8 mouse cellular contexts compared by ENCODE assay signal in genomic region chr6:144814931-144815364, GRCm38 (mm10). TPM values are rescaled to one million over a fixed set of nuclear protein-coding genes. Genes with fewer than 3 reads are reported as not detected.
A peak's percentile ranks its signal among the peaks of the same experiment; 100 is the strongest.
DNase-seq lines count a peak whose midpoint lies in the region; ATAC-seq lines count a peak whose summit lies in the region.

No protein-coding gene starts in this region.

- 15% methylated on average over 6 of the region's 6 CpGs for WGBS in limb, embryonic 11.5 days
- WGBS in neural tube, embryonic 14.5 days = 9% methylated on average over 6 of the region's 6 CpGs

- no peak overlapping the region for H3K27ac ChIP-seq in limb, embryonic 11.5 days (replicated peaks; ENCODE audit: low read depth, low read length)
- H3K27ac ChIP-seq in neural tube, embryonic 14.5 days (ENCODE audit: low read depth, low read length) = no peak overlapping the region

- H3K4me2 ChIP-seq in limb, embryonic 11.5 days (ENCODE audit: low read depth, severe bottlenecking) = no peak overlapping the region
- H3K4me2 ChIP-seq in neural tube, embryonic 14.5 days (ENCODE audit: low read depth, low read length) = no peak overlapping the region

- no peaks in the 10 kb centered on the region for H3K27me3 ChIP-seq in limb, embryonic 11.5 days (ENCODE audit: control insufficient read depth, insufficient read depth, low read length)
- H3K27me3 ChIP-seq in neural tube, embryonic 14.5 days (ENCODE audit: control insufficient read depth, insufficient read depth, low read length) = no peaks in the 10 kb centered on the region

- no peaks in the 10 kb centered on the region for H3K36me3 ChIP-seq in limb, embryonic 11.5 days (ENCODE audit: control insufficient read depth, insufficient read depth, low read length)
- no peaks in the 10 kb centered on the region for H3K36me3 ChIP-seq in neural tube, embryonic 14.5 days (ENCODE audit: control insufficient read depth, insufficient read depth, low read length)

- peak; percentile 11 to 13 for DNase-seq in cerebellum, adult 18-20 months
- no peak for DNase-seq in cerebellum, adult 11-12 months
- peak; percentile 64 for DNase-seq in brain, embryonic 18.5 days (ENCODE audit: low read depth, low spot score)
- peak; percentile 21 to 86 for DNase-seq in frontal cortex, adult 2 months (ENCODE audit: extremely low spot score in 1 of 2, low spot score in 1 of 2)
- DNase-seq in kidney, adult 8-10 months = peak; percentile 18 to 26
- DNase-seq in limb, embryonic 11.5 days (ENCODE audit: low spot score) = peak; percentile 70
- DNase-seq in yolk sac, embryonic 10.5 days (ENCODE audit: low spot score) = no peak

- H3K4me3 ChIP-seq in limb, embryonic 11.5 days (ENCODE audit: low read depth, low read length) = no peak overlapping the region
- no peak overlapping the region for H3K4me3 ChIP-seq in neural tube, embryonic 14.5 days (ENCODE audit: low read depth, low read length)

- H3K9ac ChIP-seq in limb, embryonic 11.5 days (ENCODE audit: low read length) = no peak overlapping the region
- no peak overlapping the region for H3K9ac ChIP-seq in neural tube, embryonic 14.5 days (replicated peaks; ENCODE audit: low read depth, low read length)

- ATAC-seq in limb, embryonic 11.5 days (ENCODE audit: insufficient number of reproducible peaks, low FRiP score, low TSS enrichment, low read depth) = peak; percentile 47; the same call in 1 of the 2 replicates
- ATAC-seq in neural tube, embryonic 14.5 days (ENCODE audit: low read depth) = peak; percentile 63; the same call in 1 of the 2 replicates

- H3K4me1 ChIP-seq in limb, embryonic 11.5 days (ENCODE audit: control insufficient read depth, insufficient read depth, low read length) = no peaks in the 10 kb centered on the region
- no peaks in the 10 kb centered on the region for H3K4me1 ChIP-seq in neural tube, embryonic 14.5 days (ENCODE audit: control insufficient read depth, insufficient read depth, low read length)

- H3K9me3 ChIP-seq in limb, embryonic 11.5 days (ENCODE audit: control insufficient read depth, low read length) = no peaks in the 10 kb centered on the region
- H3K9me3 ChIP-seq in neural tube, embryonic 14.5 days (ENCODE audit: control insufficient read depth, low read length) = no peaks in the 10 kb centered on the region

RNA-seq across cellular contexts. Expression of gene Sox5, which starts 33.2 kb away (rescaled TPM):
- polyA plus RNA-seq in frontal cortex, adult 2 months (2012; rRNA removed) = 27.9 and 28.2 TPM in 2 replicates
- 49.2 and 54.7 TPM in 2 replicates for polyA plus RNA-seq in limb, embryonic 11.5 days (2014; fragmentation: Nextera tagmentation; extraction: Ambion mirVana)
- 28.2 and 34.6 TPM in 2 replicates for polyA plus RNA-seq in neural tube, embryonic 14.5 days (2014; fragmentation: Nextera tagmentation; extraction: Ambion mirVana)

Comparison
In these comparisons a context has a peak if more than half of its experiments do, and no peak if none do; other contexts are left out.
1. DNase-seq: peak in cerebellum, adult 18-20 months (2 of 2), brain, embryonic 18.5 days (single experiment), frontal cortex, adult 2 months (2 of 2), kidney, adult 8-10 months (2 of 2) and limb, embryonic 11.5 days (single experiment); none in cerebellum, adult 11-12 months (single experiment) and yolk sac, embryonic 10.5 days (single experiment).